Mouse (Mus musculus) kidney, embryonic 14.5 days (tissue): ENCODE data around the gene Traf3ip3. TPM values are rescaled to one million over a fixed set of nuclear protein-coding genes. Genes with fewer than 3 reads are reported as not detected.

Experiments used
- ATAC-seq: fragments of 200-750 bp; cut with Nextera tagmentation; 2 replicates; pipeline ENCODE4 v1.8.0; 2017; ENCODE audit warnings: moderate number of reproducible peaks, mild to moderate bottlenecking, moderate TSS enrichment, moderate library complexity; ENCODE audit not compliant: low FRiP score, low TSS enrichment
- H3K27ac ChIP-seq: fragments of 300-500 bp; sonication (generic); 2 replicates; pipeline ENCODE4 v1.5.1; 2014; ENCODE audit warnings: low read depth, mild to moderate bottlenecking, low read length, moderate library complexity, mixed read lengths
- H3K27me3 ChIP-seq: fragments of 300-500 bp; sonication (generic); 2 replicates; pipeline ENCODE4 v1.6.1; 2014; ENCODE audit warnings: mild to moderate bottlenecking, low read length; ENCODE audit not compliant: control insufficient read depth, insufficient read depth
- H3K36me3 ChIP-seq: fragments of 300-500 bp; sonication (generic); 2 replicates; pipeline ENCODE4 v1.6.1; 2014; ENCODE audit warnings: low read length, mixed read lengths; ENCODE audit not compliant: control insufficient read depth, insufficient read depth
- H3K4me1 ChIP-seq: fragments of 300-500 bp; sonication (generic); 2 replicates; pipeline ENCODE4 v1.6.1; 2014; ENCODE audit warnings: low read length, mixed read lengths; ENCODE audit not compliant: control insufficient read depth, insufficient read depth
- H3K4me2 ChIP-seq: fragments of 300-500 bp; sonication (generic); replicated peaks from 2 replicates; pipeline ENCODE4 v1.6.1; 2014; ENCODE audit warnings: low read depth, mild to moderate bottlenecking, low read length
- H3K4me3 ChIP-seq: fragments of 300-500 bp; sonication (generic); 2 replicates; pipeline ENCODE4 v1.5.1; 2014; ENCODE audit warnings: mild to moderate bottlenecking, low read length
- H3K9ac ChIP-seq: fragments of 300-500 bp; sonication (generic); 2 replicates; pipeline ENCODE4 v1.6.1; 2014; ENCODE audit warnings: low read depth, mild to moderate bottlenecking, low read length, moderate library complexity
- H3K9me3 ChIP-seq: fragments of 300-500 bp; sonication (generic); 2 replicates; pipeline ENCODE4 v1.6.1; 2016; ENCODE audit warnings: low read length; ENCODE audit not compliant: control insufficient read depth
- WGBS: fragments of 180-500 bp; shearing (Covaris S2); extraction: QIAGEN DNeasy Blood & Tissue Kit; methylation state at CpG from one replicate; pipeline ENCODE4 v1.1.7; 2014; 5-methylcytosine and 5-hydroxymethylcytosine counted together
- polyA plus RNA-seq: library from polyadenylated mRNA; unstranded; fragments of >200 nt; fragmentation: Nextera tagmentation; extraction: Ambion mirVana; gene quantifications from 2 replicates; pipeline ENCODE4 v1.2.1, GENCODE M21; 2014

Gene Traf3ip3
- polyA plus RNA-seq, 1 experiment from 2014 or later, result 1.6 TPM

- 94% methylated on average over 2 of the region's 2 CpGs for WGBS
- no peak overlapping the region for H3K4me3 ChIP-seq
- no peaks in the 10 kb centered on the region for H3K27me3 ChIP-seq
- 0 out of 2 replicates have a peak, but pooled peaks cover 4% of the 10 kb centered on the region for H3K4me1 ChIP-seq
- no peak for ATAC-seq
- H3K9ac ChIP-seq, result no peak overlapping the region
- H3K36me3 ChIP-seq, result no peaks in the 10 kb centered on the region
- no peak overlapping the region for H3K4me2 ChIP-seq
- H3K27ac ChIP-seq, result no peak overlapping the region
- H3K9me3 ChIP-seq, result no peaks in the 10 kb centered on the region
Observed at GRCm38 (mm10) chr1:193234130-193234645, 32.7 kb upstream of the Traf3ip3 start.

- no peak overlapping the region for H3K27ac ChIP-seq
- 0 out of 2 replicates have a peak, but pooled peaks cover 4% of the 10 kb centered on the region for H3K4me1 ChIP-seq
- no peaks in the 10 kb centered on the region for H3K9me3 ChIP-seq
- H3K36me3 ChIP-seq, result no peaks in the 10 kb centered on the region
- WGBS, result 75% methylated on average over 2 of the region's 2 CpGs
- ATAC-seq, result no peak
- no peak overlapping the region for H3K4me2 ChIP-seq
- no peak overlapping the region for H3K4me3 ChIP-seq
- no peaks in the 10 kb centered on the region for H3K27me3 ChIP-seq
- H3K9ac ChIP-seq, result no peak overlapping the region
Observed at GRCm38 (mm10) chr1:193232732-193233131, 31.2 kb upstream of the Traf3ip3 start.

GRCm38 (mm10) chr1:193230935-193231334 lies 29.4 kb upstream of the Traf3ip3 start:
- Histone ChIP-seq H3K4me2 (no peak overlapping the region), H3K4me3 (no peak overlapping the region), H3K36me3 (no peaks in the 10 kb centered on the region), H3K27me3 (no peaks in the 10 kb centered on the region), H3K9me3 (no peaks in the 10 kb centered on the region), H3K4me1 (0 out of 2 replicates have a peak, but pooled peaks cover 4% of the 10 kb centered on the region), H3K9ac (no peak overlapping the region), H3K27ac (peak overlapping the region; percentile 38; the same call in 1 of the 2 replicates)
- ATAC-seq, result 0 out of 2 replicates have a peak, but pooled peaks have one; percentile 18
- WGBS, result 35% methylated on average over 5 of the region's 5 CpGs

GRCm38 (mm10) chr1:193230531-193230930 lies 29.0 kb upstream of the Traf3ip3 start:
- Histone ChIP-seq H3K4me1 (0 out of 2 replicates have a peak, but pooled peaks cover 5% of the 10 kb centered on the region), H3K27me3 (no peaks in the 10 kb centered on the region), H3K9ac (no peak overlapping the region), H3K4me2 (no peak overlapping the region), H3K9me3 (no peaks in the 10 kb centered on the region), H3K36me3 (no peaks in the 10 kb centered on the region), H3K4me3 (no peak overlapping the region), H3K27ac (peak overlapping the region; percentile 38; the same call in 1 of the 2 replicates)
- no peak for ATAC-seq
- 52% methylated on average over 3 of the region's 3 CpGs for WGBS

GRCm38 (mm10) chr1:193229570-193229969 lies 28.1 kb upstream of the Traf3ip3 start:
- Histone ChIP-seq H3K9ac (no peak overlapping the region), H3K4me1 (0 out of 2 replicates have a peak, but pooled peaks cover 7% of the 10 kb centered on the region), H3K4me2 (no peak overlapping the region), H3K36me3 (no peaks in the 10 kb centered on the region), H3K9me3 (no peaks in the 10 kb centered on the region), H3K4me3 (no peak overlapping the region), H3K27me3 (no peaks in the 10 kb centered on the region), H3K27ac (no peak overlapping the region)
- 91% methylated on average over 5 of the region's 5 CpGs for WGBS
- no peak for ATAC-seq

- no peak overlapping the region for H3K4me3 ChIP-seq
- ATAC-seq, result no peak
- H3K27me3 ChIP-seq, result no peaks in the 10 kb centered on the region
- WGBS, result 76% methylated on average over 4 of the region's 4 CpGs
- H3K4me2 ChIP-seq, result no peak overlapping the region
- H3K9ac ChIP-seq, result no peak overlapping the region
- no peaks in the 10 kb centered on the region for H3K9me3 ChIP-seq
- no peaks in the 10 kb centered on the region for H3K36me3 ChIP-seq
- H3K27ac ChIP-seq, result no peak overlapping the region
- H3K4me1 ChIP-seq, result 0 out of 2 replicates have a peak, but pooled peaks cover 7% of the 10 kb centered on the region
Observed at GRCm38 (mm10) chr1:193227537-193227936, 26.0 kb upstream of the Traf3ip3 start.

GRCm38 (mm10) chr1:193226724-193227522 lies 25.4 kb upstream of the Traf3ip3 start:
- Histone ChIP-seq H3K4me1 (0 out of 2 replicates have a peak, but pooled peaks cover 7% of the 10 kb centered on the region), H3K27me3 (no peaks in the 10 kb centered on the region), H3K9ac (no peak overlapping the region), H3K4me2 (no peak overlapping the region), H3K9me3 (no peaks in the 10 kb centered on the region), H3K27ac (no peak overlapping the region), H3K36me3 (no peaks in the 10 kb centered on the region), H3K4me3 (no peak overlapping the region)
- no peak for ATAC-seq
- WGBS, result 35% methylated on average over 7 of the region's 7 CpGs

- no peak for ATAC-seq
- 84% methylated on average over 4 of the region's 4 CpGs for WGBS
Observed at GRCm38 (mm10) chr1:193226114-193226513, 24.6 kb upstream of the Traf3ip3 start.

GRCm38 (mm10) chr1:193225531-193225930 lies 24.0 kb upstream of the Traf3ip3 start:
- Histone ChIP-seq H3K9ac (no peak overlapping the region), H3K4me1 (0 out of 2 replicates have a peak, but pooled peaks cover 3% of the 10 kb centered on the region), H3K27me3 (no peaks in the 10 kb centered on the region), H3K27ac (no peak overlapping the region), H3K4me3 (no peak overlapping the region), H3K9me3 (no peaks in the 10 kb centered on the region), H3K4me2 (no peak overlapping the region), H3K36me3 (no peaks in the 10 kb centered on the region)
- no peak for ATAC-seq
- WGBS, result 19% methylated on average over 3 of the region's 3 CpGs

More at GRCm38 (mm10) chr1:193226114-193226513, 24.6 kb upstream of the Traf3ip3 start:
- Histone ChIP-seq H3K4me2 (no peak overlapping the region), H3K36me3 (no peaks in the 10 kb centered on the region), H3K27ac (no peak overlapping the region), H3K9me3 (no peaks in the 10 kb centered on the region), H3K4me3 (no peak overlapping the region), H3K4me1 (0 out of 2 replicates have a peak, but pooled peaks cover 7% of the 10 kb centered on the region), H3K27me3 (no peaks in the 10 kb centered on the region), H3K9ac (no peak overlapping the region)
